In the genomic region with DNA sequence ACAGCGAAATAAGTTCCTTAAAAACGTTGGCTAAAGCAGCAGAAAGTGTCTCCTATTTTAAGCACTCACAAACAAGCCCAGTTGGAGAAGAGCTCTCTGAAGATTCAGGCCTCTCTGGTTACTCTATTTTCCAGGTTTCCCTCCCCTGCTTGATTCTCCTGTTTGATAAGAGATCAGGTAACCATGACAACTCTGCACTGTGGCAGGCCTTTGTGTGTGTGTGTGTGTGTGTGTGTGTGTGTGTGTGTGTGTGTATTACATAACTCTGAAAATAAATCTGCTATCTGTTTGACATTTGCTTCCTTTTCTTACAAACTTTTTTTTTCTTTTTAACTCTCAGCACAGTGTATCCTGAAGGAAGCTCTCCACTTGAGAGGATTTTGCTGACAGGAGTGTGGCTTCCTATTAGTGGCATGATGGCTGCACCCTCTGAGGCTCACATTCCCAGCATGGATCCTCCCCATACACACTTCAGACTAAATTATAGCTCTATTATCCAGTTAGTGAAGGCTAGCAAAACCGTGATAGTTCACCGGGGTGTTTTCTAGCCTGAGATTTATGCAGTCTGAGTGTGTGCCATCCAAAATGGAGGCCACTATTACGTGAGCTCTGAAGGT, we compare ENCODE assay signal across 11 mouse cellular contexts.
A peak's percentile ranks its signal among the peaks of the same experiment; 100 is the strongest.
DNase-seq lines count a peak whose midpoint lies in the region; ATAC-seq and TF ChIP-seq lines count a peak whose summit lies in the region.
"Had no signal": no experiment of that assay in that cellular context is flagged by ENCODE, and none has a peak within 500 bp of the region (broad histone marks: within the 10 kb centered on the region; RNA-seq: fewer than 3 reads in every experiment).

No protein-coding gene starts in this region.

- H3K27ac ChIP-seq in neural tube, embryonic 13.5 days (replicated peaks): 0 out of 2 replicates have a peak overlapping the region, but pooled peaks have one; percentile 5
- peak overlapping the region; percentile 51; the same call in 1 of the 2 replicates for H3K27ac ChIP-seq in hindbrain, embryonic 15.5 days (replicated peaks)
- no peak overlapping the region for H3K27ac ChIP-seq in stomach, postnatal 0 days (replicated peaks)
- H3K27ac ChIP-seq in kidney, embryonic 14.5 days (ENCODE audit: low read depth, low read length): no peak overlapping the region
- H3K27ac ChIP-seq: lung, embryonic 15.5 days had no signal

- no peak overlapping the region for H3K4me3 ChIP-seq in neural tube, embryonic 13.5 days
- H3K4me3 ChIP-seq in hindbrain, embryonic 15.5 days: no peak overlapping the region
- no peak overlapping the region for H3K4me3 ChIP-seq in stomach, postnatal 0 days (ENCODE audit: low read depth, low read length)
- H3K4me3 ChIP-seq in kidney, embryonic 14.5 days (ENCODE audit: low read length): no peak overlapping the region
- H3K4me3 ChIP-seq: lung, embryonic 15.5 days had no signal

- no peaks in the 10 kb centered on the region for H3K9me3 ChIP-seq in neural tube, embryonic 13.5 days
- no peaks in the 10 kb centered on the region for H3K9me3 ChIP-seq in hindbrain, embryonic 15.5 days
- no peaks in the 10 kb centered on the region for H3K9me3 ChIP-seq in stomach, postnatal 0 days (ENCODE audit: control insufficient read depth, low read length)
- H3K9me3 ChIP-seq in kidney, embryonic 14.5 days (ENCODE audit: control insufficient read depth, low read length): no peaks in the 10 kb centered on the region
- H3K9me3 ChIP-seq: lung, embryonic 15.5 days had no signal

- peak; percentile 65; the same call in 1 of the 2 replicates for ATAC-seq in neural tube, embryonic 13.5 days (ENCODE audit: low read depth)
- ATAC-seq in hindbrain, embryonic 15.5 days (ENCODE audit: low FRiP score, low read depth): no peak
- ATAC-seq in stomach, postnatal 0 days (ENCODE audit: low FRiP score, low TSS enrichment): no peak
- no peak for ATAC-seq in kidney, embryonic 14.5 days (ENCODE audit: low FRiP score, low TSS enrichment)

- no peak for TF ChIP-seq EP300 in stomach, postnatal 0 days (optimal IDR thresholded peaks at IDR 0.05)

- peaks cover 20% of the 10 kb centered on the region for H3K4me1 ChIP-seq in neural tube, embryonic 13.5 days (replicated peaks)
- peaks cover 16% of the 10 kb centered on the region for H3K4me1 ChIP-seq in hindbrain, embryonic 15.5 days (replicated peaks)
- H3K4me1 ChIP-seq in stomach, postnatal 0 days (replicated peaks; ENCODE audit: control insufficient read depth, insufficient read depth): no peaks in the 10 kb centered on the region
- H3K4me1 ChIP-seq in kidney, embryonic 14.5 days (ENCODE audit: control insufficient read depth, insufficient read depth, low read length): no peaks in the 10 kb centered on the region
- H3K4me1 ChIP-seq: lung, embryonic 15.5 days had no signal

- H3K36me3 ChIP-seq in neural tube, embryonic 13.5 days: no peaks in the 10 kb centered on the region
- no peaks in the 10 kb centered on the region for H3K36me3 ChIP-seq in hindbrain, embryonic 15.5 days
- no peaks in the 10 kb centered on the region for H3K36me3 ChIP-seq in stomach, postnatal 0 days (ENCODE audit: control insufficient read depth, insufficient read depth, low read length)
- no peaks in the 10 kb centered on the region for H3K36me3 ChIP-seq in kidney, embryonic 14.5 days (ENCODE audit: control insufficient read depth, insufficient read depth, low read length)
- H3K36me3 ChIP-seq: lung, embryonic 15.5 days had no signal

- WGBS in neural tube, embryonic 13.5 days: 38% methylated on average over 5 of the region's 5 CpGs
- WGBS in hindbrain, embryonic 15.5 days: 42% methylated on average over 5 of the region's 5 CpGs
- WGBS in stomach, postnatal 0 days: 51% methylated on average over 5 of the region's 5 CpGs
- WGBS in kidney, embryonic 14.5 days: 46% methylated on average over 5 of the region's 5 CpGs

- no peak overlapping the region for H3K4me2 ChIP-seq in neural tube, embryonic 13.5 days
- H3K4me2 ChIP-seq in hindbrain, embryonic 15.5 days: no peak overlapping the region
- H3K4me2 ChIP-seq in stomach, postnatal 0 days (replicated peaks; ENCODE audit: low read depth): no peak overlapping the region
- no peak overlapping the region for H3K4me2 ChIP-seq in kidney, embryonic 14.5 days (replicated peaks; ENCODE audit: low read depth, low read length)
- H3K4me2 ChIP-seq: lung, embryonic 15.5 days had no signal

- TF ChIP-seq CTCF in stomach, postnatal 0 days (IDR thresholded peaks at IDR 0.05; ENCODE audit: low read depth): no peak

- peak; percentile 25 to 73 for DNase-seq in adrenal gland, adult (ENCODE audit: inconsistent age in 2 of 2, low spot score in 1 of 2)
- no peak for DNase-seq in adrenal gland, postnatal 25 days
- DNase-seq in neural tube, embryonic 10.5 days (ENCODE audit: extremely low spot score, low spot score): no peak
- DNase-seq in telencephalon, adult 2 months (ENCODE audit: low read depth, low spot score): peak; percentile 26
- DNase-seq in stomach, postnatal 0 days (ENCODE audit: low spot score): no peak
- DNase-seq: cerebellum, adult 9-11 months; heart, postnatal 36 days had no signal

- no peaks in the 10 kb centered on the region for H3K27me3 ChIP-seq in neural tube, embryonic 13.5 days
- no peaks in the 10 kb centered on the region for H3K27me3 ChIP-seq in hindbrain, embryonic 15.5 days
- H3K27me3 ChIP-seq in stomach, postnatal 0 days (ENCODE audit: control insufficient read depth, insufficient read depth, low read length): no peaks in the 10 kb centered on the region
- H3K27me3 ChIP-seq in kidney, embryonic 14.5 days (ENCODE audit: control insufficient read depth, insufficient read depth, low read length): no peaks in the 10 kb centered on the region
- H3K27me3 ChIP-seq: lung, embryonic 15.5 days had no signal

- no peak overlapping the region for H3K9ac ChIP-seq in neural tube, embryonic 13.5 days
- H3K9ac ChIP-seq in hindbrain, embryonic 15.5 days: no peak overlapping the region
- no peak overlapping the region for H3K9ac ChIP-seq in stomach, postnatal 0 days (ENCODE audit: low read length)
- no peak overlapping the region for H3K9ac ChIP-seq in kidney, embryonic 14.5 days (ENCODE audit: low read depth, low read length)
- H3K9ac ChIP-seq: lung, embryonic 15.5 days had no signal

Comparison
In these comparisons a context has a peak if more than half of its experiments do, and no peak if none do; other contexts are left out.
1. DNase-seq: peak in adrenal gland, adult (2 of 2) and telencephalon, adult 2 months (single experiment); none in adrenal gland, postnatal 25 days (single experiment), neural tube, embryonic 10.5 days (single experiment) and stomach, postnatal 0 days (single experiment).
2. H3K27ac ChIP-seq: peak in neural tube, embryonic 13.5 days (single experiment) and hindbrain, embryonic 15.5 days (single experiment); none in stomach, postnatal 0 days (single experiment) and kidney, embryonic 14.5 days (single experiment).